Mouse (Mus musculus) right cerebral cortex, postnatal 25 days (tissue): ENCODE results near the gene Skor1.

Experiments used
- DNase-seq: peaks from one replicate; pipeline ENCODE4 v3.0.0; 2022

Skor1 gene

DNA sequence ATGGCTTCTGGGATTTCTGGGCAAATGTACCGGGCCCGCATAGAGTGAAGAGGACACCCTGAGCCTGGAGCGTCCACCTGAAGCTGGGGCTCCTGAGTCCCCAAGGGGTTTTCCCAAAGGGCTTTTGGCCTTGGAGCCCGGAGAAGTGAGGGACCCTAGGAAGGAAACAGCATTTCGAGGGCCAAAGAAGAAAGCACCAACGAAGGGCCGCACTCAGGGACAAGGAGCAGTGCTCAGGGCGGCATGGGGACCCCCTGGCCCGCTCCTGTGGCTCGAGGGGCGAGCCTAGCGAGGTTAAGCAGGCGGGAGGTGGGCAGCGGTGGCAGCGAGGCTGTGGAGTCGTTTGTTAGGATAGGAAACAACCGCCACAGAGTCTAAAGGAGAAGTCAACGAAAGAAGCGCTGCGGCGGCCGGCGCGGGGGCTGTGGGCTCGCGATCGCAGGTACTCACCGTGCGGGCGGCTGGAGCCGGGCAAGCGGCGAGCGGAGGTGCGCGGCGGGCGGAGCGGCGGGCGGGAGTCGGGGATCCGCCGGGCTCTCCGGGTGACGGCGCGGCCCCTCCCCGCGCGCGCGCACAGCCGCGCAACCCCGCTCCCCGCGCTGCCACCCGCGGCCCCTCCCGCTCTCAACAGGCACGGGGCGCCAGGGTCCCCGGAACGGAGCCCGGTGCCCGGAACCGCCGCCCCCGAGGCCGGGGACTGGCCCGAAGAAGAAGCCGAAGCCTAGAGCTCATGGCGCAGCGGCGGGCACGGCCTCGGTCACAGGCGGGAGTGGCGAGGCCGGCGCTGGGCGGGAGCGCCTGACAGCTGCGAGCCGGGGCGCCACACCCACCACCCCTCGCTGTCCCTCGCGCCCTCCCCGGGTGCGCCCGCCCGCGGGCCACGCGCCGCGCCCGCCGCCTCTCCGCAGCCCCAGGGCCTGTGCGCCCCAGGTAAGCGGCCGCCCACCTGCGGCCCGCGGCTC lies at the start of gene Skor1:
Gene Skor1, minus strand, starts transcription at position 552 of the 962 bp plus-strand sequence.
- DNase-seq: peak; percentile 18

DNA sequence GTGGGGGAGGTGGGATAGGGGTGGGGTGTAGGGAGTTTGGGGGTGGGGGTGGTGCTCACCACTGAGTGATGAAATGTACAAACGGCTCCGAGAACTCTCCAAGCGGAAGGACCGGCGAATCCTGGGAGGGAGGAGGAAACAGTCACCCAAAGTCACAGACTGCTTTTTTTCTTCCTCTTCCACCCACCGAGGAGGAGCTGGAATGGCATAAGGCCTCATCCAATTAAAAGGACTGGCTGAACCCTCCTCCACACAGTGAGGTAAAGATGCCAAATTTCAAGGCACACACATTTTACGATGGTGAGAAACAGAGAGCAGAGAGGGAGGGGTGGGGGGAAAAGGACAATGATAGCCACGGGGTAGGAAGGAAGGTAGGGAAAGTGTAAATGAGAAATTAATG lies 48.5 kb upstream of the Skor1 start:
- DNase-seq: no peak

DNA sequence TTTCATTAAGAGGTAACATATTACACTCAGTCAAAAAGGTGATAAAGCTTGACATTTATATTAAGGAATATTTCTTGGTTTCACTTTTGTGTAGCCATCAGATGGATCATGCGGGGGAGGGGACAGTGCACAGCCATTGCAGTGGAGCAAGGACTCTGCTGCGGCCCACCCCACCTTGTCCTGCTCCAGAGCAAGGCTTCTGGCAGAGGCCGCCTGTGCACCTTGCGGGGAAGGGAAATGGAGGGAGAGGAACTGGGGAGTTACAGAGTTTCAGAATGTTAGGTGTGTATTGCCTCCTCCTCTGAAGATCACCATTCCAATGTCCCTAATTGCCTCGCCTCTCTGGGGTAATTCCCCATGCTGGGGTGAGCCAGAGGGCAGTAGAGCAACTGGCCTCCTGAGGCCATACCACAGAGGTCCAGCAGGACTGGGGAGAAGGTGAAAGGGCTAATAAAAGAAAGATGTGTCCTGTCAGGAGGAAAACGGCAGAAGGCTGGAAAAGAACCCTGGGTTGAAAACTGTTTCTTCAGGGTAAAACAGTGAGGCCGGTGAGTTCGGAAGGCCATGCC lies 47.4 kb upstream of the Skor1 start:
- DNase-seq: no peak

DNA sequence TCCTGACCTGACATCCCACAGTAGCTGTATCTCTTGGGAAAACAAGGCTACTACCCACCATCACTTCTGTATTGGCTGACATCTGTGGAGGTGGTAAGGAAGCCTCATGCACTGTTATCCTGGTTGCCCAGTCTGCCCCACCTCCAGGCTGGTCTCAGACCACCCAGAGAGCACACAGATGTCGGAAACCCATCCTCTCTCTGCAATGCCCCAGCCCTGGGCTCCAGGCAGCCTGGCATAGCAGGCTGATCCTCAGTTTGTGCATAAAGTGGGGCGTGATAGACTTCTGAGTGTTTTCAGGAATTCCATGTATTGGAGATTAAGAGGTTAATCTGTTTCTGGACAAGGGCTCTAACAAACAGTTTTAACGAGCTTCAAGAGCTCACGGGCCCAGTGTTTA lies 46.8 kb upstream of the Skor1 start:
- DNase-seq: no peak

DNA sequence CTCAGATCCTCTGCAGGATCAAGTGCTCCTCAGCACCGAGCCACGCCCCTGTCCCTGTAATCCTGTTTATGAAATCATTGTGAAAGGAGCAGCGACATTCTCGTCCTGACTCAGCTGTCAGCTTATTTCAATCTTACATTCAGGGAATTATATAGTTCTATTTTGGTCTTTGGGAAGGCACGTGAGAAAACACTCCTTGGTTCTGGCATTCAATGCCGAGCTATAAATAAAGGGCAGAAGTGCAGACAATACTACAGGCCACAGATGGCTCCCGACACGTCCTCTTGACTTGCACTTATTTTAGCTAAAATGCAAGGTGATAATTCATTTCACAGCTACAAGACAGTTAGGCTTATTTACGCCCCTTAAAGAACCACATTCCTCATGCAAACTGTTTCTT lies 46.0 kb upstream of the Skor1 start:
- DNase-seq: no peak

DNA sequence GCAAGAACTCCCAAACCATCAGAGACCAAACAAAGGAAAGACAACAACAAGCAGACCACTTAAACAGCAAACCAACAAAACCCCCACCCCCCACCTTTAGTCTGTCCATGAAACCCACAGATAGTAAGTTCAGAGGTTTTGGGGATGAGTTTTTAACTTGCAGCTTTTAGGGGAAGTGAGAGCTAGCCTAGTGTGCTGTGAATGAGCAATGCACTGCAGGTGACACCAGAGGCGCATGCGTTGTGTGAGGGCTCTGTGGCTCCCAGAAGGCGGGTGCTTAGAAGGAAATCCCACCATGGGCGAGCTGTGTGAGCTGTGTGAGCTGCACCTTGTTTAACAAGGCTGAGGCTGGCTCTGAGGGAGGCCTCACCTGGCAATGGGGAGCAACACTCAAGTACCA lies 44.0 kb upstream of the Skor1 start:
- DNase-seq: no peak

DNA sequence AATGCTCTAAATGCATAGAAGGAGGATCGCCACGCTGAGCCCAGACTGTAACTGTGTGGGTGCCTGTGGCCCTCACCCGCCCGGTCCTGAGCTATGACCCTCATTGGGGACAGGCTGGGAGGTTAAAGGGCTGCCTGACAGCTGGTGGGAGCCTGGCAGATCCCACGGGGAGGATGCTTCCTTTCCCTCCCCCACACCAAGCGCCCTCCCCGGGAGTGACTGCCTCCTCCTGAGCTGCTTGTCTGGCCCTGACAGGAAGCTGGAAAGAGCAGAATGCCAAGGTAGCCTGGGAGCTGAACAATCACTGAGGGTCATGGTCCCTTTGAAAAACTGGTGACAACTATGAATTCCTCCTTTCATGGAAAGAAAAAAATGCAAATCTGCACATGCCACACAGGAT lies 38.5 kb upstream of the Skor1 start:
- DNase-seq: no peak

DNA sequence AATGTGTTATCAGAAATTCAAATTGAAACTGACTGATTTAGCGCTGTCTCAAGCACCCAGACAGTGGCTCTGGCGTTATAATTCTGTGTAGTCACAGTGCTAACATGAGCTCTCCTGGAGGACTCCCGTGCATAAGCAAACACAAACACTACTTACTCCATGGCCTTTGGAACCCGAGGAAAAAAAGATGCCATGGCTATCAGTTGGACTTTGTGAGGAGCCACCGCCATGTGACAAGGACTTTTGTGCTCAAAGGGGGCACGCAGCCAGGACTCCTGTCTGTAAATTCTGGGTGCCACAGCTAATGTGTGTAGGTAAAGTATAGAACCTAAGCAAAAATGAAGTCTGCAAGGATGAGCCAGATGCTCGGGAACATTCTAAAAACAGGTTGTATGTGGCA lies 36.5 kb upstream of the Skor1 start:
- no peak for DNase-seq

DNA sequence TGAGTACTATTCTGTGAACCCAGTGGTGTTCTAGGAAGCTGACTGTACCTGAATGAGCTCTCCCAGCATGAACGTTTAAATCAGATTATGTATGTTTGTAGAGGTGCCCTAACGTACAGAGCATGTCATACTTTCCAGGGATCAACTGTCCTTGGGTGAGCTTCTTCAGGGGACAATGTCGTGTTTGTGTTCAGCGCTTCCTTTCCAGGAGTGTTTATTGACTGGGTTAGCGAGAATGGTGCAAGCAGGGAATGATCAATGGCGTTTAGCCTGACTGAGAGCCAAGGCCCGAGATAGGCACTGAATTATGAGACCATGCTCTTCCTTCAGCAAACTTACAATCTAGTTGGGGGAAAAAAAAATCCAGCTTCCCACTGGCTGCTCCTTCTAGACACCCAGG lies 35.1 kb upstream of the Skor1 start:
- no peak for DNase-seq

DNA sequence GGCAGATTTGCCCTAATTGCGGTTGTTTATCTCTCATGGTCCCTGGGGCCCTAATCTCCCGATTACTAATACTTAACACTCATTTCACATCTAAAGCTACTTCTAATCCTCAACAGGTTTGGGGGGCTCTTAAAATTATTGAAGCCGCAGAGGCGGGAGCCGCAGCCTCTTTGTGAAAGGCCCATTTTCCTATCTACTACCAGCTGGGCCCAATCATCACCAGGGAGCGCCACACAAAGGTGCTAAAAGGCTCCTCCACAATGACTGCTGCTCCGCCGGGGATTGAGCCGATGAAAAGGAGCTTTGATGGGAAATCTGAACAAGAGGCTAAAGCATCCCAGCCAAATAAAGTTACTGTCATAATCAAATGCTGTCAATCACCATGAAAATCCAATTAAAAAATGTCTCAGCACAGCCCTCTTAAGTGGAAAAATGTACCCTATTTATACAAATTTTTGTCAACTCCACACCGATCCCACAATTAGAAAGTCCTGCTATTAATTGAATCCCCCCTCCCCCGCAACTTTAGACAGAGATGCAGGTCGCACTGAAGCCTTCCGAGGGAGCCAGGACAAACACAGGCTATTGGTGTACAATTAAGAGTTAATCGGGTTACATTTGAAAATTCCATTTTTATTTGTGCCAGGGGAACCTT lies 33.7 kb upstream of the Skor1 start:
- DNase-seq: no peak

DNA sequence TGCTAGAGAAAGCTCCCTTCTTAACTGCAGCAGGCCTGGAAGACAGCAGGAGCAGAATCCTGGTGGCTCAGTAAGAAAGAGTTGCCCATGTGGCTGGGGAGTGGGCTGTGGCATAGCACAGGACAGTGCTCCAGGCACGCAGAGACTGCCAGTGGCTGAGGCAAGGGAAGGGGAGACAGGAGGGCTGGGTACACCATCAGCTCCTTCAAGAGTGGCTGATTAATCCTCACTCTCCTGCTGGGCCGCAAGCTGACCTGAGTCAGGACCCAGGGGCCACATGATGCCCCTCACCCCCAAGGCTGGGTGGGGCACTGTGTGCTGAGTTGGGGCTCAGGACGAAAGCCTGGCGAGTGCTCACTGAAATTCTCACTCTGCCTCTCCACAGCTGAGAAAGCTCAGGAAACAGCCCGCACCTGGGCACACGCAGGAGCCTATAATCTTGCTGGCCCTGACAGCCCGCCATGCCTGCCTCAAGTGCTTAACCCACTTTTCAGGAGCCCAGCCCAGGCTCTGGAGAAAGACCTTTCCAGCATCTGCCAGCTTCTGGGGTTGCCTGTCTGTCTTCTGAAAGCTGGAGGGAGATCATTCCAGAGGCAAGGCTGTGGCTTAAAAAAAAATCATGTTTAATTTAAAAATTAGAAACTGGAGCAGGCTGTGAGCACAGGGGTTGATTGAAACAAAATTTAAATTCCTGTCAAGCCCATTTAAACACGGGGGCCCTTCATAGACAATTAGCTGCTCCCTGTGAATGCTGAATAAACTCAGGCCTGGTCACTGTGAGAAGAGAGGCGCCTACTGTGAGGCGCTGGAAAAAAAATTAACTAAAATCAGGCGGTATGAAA lies 32.8 kb upstream of the Skor1 start:
- DNase-seq: no peak

DNA sequence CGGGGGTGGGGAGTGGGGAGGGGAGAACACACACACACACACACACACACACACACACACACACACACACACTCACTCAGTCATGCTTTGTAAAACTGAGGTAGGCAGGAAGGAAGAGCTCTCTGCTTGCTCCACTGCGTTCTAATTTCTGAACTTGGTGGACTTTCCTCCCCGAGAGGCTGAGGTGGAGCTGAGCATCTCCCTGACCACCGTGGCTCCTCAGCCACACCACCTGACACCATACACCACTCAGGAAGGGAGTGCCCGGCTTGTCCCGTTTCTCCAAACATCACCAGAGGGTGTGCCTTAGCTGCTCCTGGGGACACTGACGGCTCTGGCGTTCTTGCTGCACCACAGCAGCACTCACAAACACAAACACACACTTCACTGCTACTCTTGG lies 29.5 kb upstream of the Skor1 start:
- DNase-seq: no peak

DNA sequence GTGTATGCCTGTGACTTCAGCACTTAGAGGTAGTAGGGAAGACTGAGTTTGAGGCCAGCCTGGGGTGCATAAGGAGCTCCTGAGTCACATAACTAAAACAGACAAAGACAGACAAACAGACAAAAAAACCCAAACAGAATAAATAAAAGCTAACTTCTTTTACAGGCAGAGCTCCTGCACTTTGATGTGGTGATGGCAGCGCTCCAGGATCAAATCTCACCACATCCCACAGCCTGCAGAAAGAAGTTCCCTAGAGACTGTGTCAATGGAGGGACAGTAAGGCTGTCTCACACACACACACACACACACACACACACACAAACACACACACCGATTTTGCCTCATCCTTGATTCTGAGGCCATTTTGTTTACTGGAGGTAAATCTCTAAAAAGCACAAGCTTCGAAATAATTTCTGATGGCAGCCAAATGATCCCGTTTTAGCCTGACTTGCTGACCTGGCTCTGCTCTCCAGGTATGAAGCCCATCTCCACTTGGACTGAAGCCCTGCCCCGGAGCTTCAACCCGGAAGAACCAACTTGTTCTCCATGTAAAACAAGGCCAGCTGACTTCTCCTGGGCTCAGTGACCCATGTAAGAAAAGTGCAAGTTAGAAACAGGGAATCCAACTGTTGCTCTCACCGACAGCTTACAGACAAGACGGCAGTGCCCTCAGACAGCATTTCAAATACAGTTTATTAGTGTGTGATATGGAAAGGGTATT lies 25.4 kb upstream of the Skor1 start:
- DNase-seq: no peak

DNA sequence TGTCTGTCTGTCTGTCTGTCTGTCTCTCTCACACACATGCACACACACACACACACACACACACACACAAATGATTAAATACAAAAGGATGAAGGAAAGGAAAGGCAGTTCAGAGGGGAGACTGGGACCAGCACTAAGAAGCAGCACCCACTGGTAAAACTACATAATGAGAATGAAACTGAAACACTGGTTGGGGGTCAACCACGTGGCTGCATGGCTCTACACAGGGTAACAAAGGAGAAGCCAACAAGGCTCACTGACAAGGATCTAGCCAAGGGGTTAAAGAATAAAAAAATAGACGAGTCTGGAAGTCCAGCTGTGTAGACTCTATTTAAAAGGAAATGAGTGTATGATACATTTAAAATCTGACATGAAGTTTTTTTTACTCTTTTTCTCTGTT lies 23.2 kb upstream of the Skor1 start:
- no peak for DNase-seq

DNA sequence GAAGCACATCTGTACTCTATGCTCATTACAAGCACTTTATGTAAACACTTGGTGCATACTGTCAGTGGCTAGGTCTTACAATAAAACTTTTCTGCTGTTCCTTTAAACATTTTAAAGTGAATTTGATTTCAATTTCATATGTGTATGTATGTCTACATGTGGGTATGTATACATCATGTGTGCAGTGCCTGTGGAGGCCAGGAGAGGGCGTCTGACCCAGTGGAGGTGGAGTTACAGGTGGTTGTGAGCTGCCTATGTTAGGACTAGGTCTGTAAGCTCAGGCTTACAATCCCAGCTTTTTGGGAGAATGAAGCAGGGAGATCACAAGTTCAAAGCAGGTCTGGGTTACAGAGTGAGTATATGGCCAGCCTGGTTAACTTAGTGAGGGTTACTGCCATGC lies 20.4 kb upstream of the Skor1 start:
- DNase-seq: no peak

DNA sequence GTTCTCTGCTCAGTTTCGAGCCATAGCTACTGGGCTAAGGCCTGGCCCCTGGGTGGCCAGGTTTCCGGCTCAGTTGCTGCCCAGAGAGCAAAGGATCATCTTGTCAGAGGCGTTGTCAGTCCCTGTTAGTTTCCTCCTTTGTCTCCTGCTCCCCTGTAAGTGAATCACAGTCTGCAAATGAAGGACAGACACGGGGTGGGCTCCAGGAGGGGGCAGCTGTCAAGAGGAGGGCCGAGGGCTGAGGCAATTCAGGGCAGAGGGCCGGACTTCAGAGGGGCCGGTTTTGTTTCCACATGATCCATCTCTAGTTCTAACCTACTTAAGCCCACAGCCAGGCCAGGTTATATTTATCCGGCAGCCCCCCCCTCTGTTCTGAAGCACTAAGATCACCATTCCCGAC lies 16.3 kb upstream of the Skor1 start:
- no peak for DNase-seq

DNA sequence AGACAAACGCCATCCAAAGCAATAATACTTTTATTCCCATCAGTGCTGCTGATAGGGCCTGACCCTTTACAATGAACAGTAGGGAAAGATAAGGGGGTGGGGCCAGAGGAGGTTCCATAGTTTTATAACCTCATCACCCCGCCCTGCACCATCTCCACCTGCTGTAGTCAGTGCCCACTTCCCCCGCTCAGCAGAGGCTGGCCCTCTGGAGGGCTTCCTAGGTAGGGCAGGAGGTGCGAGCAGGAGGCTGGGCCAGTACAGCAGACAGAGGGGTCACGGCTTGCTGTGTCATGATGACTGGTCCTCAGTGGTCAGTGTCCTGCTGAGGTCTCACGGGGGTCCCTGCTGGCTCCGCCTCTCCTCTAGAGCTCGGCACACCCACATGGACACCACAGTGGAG lies 15.0 kb upstream of the Skor1 start:
- DNase-seq: no peak

DNA sequence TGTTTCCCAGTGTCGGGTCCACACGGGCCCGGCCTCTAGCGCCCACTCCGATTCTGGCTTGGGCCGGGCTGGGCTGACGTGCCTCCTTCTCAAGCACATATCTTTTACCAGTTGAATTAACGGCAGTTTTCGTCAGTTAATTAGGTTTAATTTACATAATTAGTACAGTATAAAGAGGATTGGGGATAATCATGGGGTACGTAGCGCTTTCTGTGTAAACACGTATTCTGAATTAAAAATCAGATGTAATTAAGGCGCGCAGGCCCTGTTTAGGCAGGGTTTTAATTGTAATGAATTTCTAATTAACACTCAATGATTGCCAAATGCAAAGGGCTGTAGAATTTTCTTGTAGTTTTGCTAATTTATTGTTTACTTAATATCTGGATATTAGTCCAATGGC lies 3.2 kb upstream of the Skor1 start:
- no peak for DNase-seq

DNA sequence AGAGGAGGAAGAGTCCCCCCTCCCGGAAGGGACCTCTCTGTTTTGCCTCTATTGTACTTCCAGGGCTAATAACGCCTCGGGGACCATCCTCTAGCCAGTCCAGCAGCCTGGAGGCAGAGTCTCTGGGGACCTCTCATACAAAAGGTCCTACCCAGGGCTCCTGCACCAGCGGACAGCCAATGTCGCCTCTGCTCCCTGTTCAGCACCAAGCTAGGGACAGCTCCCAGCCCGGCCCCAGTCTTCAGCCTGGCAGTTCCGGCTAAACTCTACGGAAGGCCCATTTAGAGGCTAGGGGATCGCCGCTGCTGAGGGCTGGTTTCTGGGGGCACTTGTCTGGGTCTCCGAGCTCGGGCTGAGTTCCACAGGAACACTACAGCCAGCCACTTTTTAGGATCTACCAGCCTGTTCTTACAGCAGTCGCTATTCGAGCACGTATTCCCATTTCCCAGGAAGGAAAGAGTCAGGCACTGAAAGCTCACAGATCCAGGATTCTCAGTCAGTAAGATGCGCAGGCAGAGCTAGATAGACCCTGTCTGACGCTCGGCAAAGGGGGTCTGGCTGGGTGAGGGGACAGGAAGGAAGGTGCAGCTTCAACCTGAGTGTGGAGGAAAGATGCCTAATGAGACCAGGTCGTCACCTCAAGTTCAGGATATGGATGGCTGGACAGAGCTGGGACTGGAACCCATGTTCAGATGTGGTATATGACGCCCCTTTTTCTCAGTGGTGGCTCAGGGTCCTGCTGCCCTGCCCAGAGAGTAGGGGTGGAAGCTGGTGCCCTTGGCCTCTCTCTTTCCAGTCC lies 2.5 kb upstream of the Skor1 start:
- DNase-seq: peak; percentile 17

DNA sequence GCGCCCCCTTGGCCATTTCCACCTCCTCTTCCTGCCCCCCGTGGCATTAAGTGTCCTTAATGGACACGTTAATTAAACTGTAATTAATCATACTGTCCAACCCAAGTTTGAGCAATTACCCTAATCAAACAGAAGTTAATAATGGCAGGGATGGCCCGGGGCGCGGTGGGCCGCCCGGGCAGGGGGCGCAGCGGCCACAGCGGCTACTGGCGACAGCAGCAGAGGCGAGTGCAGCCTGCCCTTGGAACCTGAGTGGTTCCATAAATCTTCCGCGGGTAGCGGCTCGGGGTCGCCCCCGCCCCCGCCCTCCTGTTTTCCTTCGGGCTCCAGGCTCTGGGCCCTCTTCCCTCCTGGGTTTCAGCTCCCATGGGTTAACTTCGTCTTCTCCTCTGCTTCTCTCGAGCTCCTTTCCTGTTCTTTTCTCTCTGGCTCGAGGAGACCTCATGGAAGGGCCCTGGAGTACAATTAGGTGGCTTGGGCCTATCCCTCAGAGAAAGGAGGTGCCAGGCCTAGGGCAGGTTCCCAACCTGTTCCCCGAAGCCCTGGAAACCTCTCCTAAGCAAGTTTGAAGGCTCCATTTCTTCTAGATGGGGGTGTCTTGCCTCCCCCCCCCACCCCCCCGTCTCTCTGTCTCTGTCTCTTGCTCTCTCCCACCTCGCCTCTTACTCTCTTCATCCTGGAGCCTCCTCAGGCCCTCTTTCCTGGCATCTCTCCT lies 1.5 kb upstream of the Skor1 start:
- no peak for DNase-seq

DNA sequence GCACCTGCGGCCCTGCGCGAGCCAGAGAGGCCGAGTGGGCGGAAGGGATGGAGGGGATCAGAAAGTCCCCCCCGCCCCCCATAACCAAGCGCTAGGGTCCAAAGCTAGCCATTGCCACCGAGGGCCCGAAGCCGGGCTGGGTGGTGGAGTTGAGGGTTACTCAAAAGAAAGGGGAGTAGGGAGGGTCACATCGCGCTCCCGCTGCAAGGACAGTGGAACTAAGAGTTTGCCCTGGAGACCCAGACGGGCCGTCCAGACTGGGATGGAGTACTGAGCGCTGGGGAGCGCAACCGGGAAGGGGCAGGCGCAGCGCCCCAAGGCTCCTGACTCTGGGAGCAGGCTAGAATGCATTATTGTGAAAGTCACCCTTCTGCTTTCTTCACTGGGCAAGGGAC lies 608 bp upstream of the Skor1 start:
- no peak for DNase-seq
